Mouse (Mus musculus) frontal cortex, postnatal 25 days (tissue): ENCODE measurements around the gene Gm37240.
"Not testable (repeated sequence)": the region's sequence is repeated elsewhere in the genome, so short reads cannot be mapped to it uniquely, and the experiment has no call there.

Source experiments
- DNase-seq, 2 experiments: peaks; one replicate each; pipeline ENCODE4 v3.0.0; 2022; ENCODE audit warnings: low spot score in 2 of 2

The Gm37240 gene

DNA sequence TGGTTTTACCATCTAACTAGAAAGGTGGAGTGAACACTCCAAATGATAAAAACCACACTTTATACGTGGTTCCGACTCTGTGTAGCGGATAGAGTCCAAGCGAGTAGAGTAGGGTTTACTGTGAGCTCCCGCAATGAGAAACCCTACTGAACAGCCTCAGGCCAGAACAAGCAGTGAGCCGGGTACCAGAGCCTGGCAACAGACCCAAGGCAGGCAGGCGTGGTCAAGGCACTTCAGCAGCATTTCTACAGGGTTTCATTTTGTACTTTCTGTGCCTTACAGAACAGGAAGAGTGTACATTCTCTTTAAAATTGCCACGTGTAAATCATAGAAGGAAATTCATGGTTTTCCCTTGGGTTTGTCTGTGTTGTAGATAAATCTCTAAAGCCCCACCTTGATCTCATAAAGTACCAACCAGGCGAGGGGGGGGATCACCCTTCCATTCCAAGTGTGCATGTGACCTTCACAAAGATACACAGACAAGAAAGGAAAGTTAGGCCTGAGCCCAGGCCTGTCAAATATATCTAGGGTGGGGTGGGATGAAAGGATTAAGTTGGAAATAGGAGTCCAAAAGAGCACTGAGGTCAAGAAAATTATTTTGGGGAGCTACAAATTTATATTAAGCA, 1285.3 kb downstream of the Gm37240 start:
- DNase-seq = no peak

- DNase-seq = no peak
Observed at GRCm38 (mm10) chr3:84598756-84599155, 1288.6 kb downstream of the Gm37240 start.

DNA sequence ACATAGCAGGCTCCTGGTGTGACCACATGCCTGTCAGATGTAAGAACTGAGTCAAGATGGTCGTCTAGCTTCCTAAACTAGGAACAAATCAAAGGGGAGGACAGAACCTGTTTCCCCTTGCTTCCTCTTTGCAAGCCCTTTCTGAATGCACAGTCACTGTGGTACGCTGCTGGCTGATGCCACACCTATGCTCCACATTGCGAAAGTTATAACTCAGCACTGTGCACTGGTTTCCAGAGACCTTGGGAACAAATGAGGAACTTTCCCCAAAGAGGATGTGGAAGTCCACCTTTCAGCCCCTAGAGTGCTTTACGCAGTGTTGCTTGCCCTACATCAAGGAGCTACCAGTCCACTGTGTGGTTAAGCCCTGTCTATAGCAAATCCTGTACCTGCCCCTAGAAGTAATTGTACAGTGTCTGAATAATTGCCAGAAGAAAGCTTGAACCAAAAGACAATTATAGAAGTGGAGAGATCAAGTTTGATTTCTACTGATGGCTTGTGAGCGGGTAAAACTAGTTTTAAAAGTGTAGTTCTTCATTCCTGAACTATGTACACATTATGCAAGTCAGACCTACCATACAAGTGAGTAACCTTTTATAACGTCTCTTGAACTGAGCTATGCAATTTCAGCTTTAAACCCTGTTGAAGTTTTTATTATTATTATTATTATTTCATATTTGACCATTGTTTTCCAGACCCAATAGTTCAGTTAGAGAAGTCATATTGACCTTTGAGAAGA, 1289.2 kb downstream of the Gm37240 start:
- DNase-seq = no peak

DNA sequence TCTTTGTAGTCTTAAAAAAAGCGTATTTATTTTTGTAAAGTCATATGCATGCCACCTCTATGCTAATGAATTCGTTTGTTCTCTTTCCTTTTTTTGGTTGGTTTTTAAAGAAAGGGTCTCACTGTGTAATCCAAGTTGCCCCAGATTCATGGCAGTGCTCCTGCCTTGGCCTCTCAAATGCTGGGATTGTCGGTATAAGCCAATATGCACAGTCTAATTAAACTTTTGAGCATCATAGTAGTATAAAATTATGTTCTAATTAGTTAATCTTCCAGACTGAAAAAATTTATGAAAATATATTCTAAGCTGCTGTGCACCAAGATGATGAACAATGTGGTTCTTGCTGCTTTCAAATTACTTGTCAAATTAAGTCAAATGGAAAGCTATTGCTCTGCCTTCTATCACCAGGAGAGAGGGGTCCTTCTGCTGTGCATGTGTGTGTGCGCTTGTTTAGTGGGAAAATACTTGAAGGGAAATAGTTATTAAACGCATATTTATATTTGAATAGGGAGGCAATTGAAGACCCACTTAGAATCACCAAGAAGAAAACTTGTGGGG, 1291.6 kb downstream of the Gm37240 start:
- no peak for DNase-seq

GRCm38 (mm10) chr3:84594894-84595676, 1292.2 kb downstream of the Gm37240 start:
- DNase-seq = peak in 1 of 2 experiments; percentile 12

- DNase-seq = no peak
Observed at GRCm38 (mm10) chr3:84593274-84593673, 1294.0 kb downstream of the Gm37240 start, which contains the start of gene Tigd4. Tigd4 (plus strand) TSS chr3:84593574.

DNA sequence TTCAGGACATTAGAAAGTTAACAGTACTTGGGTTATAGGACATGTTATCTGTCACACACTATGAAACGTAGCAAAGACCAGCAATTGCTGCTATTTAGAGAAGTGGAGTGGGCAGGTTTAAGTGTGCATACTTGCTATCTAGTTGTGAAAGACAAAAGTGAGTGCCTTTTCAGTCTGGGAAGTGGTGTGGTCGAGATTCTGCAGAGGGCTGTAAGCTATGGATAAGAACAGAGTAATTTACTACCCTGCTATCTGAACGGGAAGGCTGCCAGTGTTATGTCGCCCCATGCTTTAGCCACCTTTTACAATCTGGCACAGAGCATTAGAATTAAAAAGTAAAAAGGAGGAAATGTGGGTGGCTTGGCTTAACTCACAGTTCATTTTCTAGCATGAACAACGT, 1300.6 kb downstream of the Gm37240 start:
- no peak for DNase-seq

DNA sequence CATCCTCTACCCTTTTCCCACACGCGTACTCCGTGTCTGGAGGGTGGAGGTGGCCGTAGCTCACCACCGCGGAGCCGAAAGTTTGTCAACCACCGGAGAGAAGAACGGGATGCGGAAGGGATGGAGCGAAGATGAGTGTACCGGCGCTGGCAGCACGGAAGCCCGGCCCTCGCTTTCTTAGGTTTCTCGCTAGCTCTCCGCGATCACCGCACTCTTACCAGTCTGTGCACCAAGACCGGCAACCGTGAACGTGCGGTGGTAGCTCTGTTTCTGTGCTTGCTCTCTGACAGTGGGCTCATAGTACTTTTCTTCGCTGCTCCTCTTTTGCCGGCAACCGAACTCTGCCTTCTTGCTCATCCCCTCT, 1304.4 kb downstream of the Gm37240 start:
- DNase-seq = no peak

DNA sequence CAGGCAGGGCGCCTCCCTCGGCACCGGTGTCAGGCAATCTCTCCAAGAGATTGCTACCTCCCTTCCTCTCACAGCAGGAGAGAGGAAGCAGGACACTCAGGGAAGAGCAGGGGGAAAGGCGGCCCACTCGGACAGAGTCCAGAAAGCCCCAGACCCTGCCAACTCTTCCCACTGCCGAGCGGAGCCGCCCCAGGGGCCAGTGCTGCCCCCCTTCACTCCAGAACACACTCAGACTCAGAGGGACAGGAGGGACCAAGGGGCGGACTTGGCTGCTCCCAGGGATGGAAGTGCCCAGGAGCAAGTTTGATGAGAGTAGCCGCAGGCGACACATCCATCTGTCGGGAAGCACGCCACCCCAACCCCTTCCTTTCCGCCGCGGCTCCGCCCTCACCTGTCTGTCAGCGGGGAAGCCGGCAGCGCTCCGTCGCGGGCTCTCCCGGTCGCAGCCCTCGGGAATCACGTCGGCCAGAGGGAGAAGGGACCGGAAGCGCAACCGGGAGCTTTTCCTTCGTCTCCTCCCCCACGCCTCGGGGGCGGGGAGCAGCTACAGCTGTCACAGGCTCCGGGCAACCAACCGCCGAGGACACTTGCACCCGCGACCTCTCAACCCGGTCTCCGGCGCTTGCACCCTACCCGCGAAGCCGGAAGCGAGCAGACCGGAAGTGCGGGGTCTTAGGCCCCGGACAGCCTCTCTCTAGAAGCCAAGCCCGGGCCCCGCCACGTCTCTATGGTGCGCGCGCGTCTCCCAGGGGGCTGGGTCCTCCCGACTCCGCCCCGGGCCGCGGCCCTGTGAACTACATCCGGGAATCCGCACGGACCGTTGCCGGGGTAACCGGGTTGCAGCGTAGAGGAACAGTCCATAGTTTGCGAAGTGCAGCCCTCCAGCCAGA, 1305.0 kb downstream of the Gm37240 start, which contains the start of gene Arfip1:
Gene Arfip1, minus strand, starts transcription at position 603 of the 890 bp plus-strand sequence.
- peak; percentile 91 to 93 for DNase-seq

DNA sequence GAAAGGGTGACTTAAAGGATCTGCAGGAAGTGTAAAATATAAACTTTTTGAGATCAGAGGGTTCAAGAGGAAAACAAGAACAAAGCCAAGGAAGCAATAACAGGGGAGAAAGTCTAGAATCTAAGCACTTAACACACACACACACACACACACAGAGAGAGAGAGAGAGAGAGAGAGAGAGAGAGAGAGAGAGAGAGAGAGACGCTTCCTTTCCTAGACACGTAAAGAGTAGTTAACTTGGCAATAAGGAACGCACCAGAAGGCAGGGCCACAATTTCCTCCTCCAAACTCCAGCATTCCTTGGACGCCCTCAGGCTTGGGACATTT, 1305.7 kb downstream of the Gm37240 start:
- no peak for DNase-seq

DNA sequence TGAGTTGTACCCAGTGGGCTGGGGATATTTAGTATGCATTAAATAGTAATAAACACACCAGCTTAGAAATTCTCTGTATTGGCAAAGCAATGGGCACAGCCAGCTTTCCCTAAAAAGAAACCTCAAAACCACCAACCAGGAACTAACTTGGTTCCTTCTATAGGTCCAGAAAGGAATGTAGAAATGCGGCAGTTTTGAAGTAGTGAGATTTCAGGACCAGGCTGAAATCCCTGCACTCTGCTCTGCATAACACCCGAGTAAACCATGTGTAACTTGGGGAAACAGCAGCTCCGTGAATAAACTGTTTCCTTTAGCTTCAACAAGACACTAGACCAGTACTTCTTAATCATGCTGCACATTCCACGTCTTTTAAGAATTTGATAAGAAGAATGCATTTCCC, 1306.6 kb downstream of the Gm37240 start:
- DNase-seq = no peak

DNA sequence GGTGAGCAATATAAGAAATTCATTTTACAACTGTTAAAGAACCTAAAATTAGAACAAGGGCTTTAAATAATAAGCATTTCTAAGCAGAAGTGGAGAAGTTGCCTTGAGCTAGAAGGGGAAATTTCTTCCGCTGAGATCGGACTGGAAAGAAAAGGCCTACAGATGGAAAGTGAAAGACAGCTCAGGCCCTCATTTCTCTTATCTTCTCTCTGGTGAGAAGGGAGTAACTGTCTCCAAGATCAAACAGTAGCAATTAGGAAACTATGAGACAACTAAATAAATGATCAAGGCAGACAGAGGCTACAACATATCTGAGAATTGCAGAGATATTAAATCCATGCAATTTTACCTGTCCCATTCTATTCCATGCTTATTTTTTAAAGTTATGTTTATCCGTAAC, 1316.8 kb downstream of the Gm37240 start:
- DNase-seq = no peak

DNA sequence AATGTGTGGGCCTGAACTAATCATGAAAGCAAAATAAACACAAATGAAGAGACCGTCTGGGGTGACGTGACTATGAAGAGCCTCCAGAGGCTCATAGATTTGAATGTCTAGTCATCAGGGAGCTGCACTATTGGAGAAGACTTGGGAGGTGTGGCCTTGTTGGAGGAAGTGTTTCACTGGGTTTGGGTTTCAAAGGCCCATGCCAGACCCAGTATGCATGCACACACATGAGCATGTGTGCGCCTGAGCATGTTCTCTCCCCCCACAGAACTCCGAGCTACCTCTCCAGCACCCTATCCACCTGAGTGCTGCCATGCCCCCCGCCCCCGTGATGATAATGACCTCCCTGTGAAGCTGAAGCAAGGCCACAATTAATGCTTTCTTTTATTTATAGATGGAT, 1317.7 kb downstream of the Gm37240 start:
- DNase-seq = no peak

DNA sequence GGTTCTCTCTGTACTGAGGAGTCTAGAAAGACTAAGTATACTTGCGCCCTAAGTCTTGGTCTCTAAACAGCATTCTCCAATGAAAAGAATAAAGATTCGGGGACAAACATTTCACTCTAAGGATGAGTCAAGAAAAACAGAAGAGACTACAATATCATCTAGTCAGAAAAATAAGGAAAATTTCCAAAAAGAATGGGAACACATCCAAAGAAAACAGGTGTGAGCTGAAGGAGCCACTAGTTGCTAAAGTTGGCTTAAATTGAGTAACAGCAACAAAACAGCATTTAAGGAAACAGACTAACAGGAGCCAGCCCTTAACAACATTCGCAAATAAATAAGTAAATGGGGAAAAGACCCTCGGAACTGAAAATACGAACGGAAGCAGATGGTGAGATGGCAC, 1318.8 kb downstream of the Gm37240 start:
- no peak for DNase-seq

DNA sequence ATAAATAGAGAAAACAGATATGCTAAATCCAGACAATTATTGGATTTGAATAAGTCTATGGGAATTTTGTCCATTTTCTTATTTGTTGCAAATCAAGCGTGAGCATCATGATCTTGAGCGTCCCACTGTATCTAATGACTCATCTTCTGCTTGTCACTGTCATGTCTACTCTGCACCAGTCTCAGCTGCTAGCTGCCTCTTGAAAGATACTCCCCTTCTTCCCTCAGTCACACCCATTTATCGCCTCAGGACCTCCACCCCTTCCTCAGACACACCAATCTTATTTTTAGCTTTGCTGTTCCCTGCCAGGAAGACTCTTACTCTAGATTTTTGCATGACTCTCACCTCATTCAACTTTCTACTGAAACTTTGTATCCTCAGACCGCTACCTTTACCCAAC, 1323.9 kb downstream of the Gm37240 start:
- DNase-seq = no peak

- DNase-seq = not testable (repeated sequence)
Observed at GRCm38 (mm10) chr3:84562911-84563310, 1324.4 kb downstream of the Gm37240 start.

- DNase-seq = no peak
Observed at GRCm38 (mm10) chr3:84558301-84558700, 1329.0 kb downstream of the Gm37240 start.

DNA sequence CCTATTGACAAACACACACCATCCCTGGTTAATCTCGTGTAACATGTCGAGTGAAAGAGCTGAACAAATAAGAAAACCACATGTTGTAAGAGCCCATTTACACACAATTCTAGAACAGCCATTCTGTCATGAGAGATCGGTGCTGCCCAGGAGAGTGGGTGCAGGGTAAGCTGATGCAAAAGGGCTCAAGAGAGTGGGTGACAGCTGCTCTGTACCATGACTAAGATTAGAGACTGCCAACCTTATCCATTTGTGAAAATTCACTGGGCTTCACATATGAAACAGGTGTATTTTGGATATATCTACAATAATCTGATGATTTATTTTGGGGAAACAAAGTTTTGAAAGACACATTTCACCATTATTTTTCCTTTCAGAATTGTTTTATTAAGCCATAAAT, 1331.5 kb downstream of the Gm37240 start:
- DNase-seq = no peak

GRCm38 (mm10) chr3:84547177-84547576, 1340.1 kb downstream of the Gm37240 start:
- no peak for DNase-seq

DNA sequence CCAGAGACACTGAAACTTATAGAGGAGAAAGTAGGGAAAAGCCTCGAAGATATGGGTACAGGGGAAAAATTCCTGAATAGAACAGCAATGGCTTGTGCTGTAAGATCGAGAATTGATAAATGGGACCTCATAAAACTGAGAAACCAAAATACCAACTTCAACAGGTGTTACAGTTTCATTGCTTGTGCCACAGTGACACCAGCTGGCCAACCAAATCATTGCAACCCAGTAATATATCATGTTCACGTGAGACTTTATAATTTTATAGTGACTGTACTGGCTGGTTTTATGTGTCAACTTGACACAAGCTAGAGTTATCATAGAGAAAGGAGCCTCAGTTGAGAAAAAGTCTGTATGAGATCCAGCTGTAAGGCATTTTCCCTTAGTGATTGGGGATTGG, 1344.9 kb downstream of the Gm37240 start:
- peak; percentile 57 to 67 for DNase-seq

DNA sequence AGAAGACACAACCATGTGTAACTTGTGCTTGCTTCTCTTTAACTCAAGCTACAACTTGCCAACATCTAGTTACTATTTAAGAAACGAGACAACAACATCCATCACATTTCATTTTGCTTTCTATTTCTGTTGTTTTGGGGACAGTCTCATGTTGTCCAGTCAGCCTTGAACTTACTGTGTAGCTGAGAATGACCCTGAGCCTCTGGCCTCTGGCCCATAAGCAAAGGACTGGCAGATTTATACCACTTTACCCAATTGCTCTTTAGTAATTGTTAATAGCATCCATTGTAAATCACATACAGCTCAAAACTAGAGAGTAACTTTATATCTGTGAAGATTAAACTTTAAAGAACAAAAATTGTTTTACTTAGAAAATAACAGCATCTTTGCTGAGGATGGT, 1345.4 kb downstream of the Gm37240 start:
- no peak for DNase-seq
